Mouse (Mus musculus) heart, postnatal 25 days (tissue): ENCODE measurements at regions not wholly inside any gene's neighbourhood (a gene's known extent, or its start where the extent isn't known, plus 50 kb on each side); places are given as distances from the start of the nearest gene placed in this dataset.

Experiments
- DNase-seq: peaks from one replicate; pipeline ENCODE4 v3.0.0; 2022; ENCODE audit warnings: low spot score
- intact Hi-C: fragments of 180-260 bp; cut with DNase I; formaldehyde crosslinking; loops from one replicate; pipeline ENCODE4 v1.15.1; 2025

GRCm38 (mm10) chr15:95714408-95714807, 58.6 kb upstream of the Dbx2 start:
- DNase-seq, result no peak
- intact Hi-C loops, result no loop called here

DNA sequence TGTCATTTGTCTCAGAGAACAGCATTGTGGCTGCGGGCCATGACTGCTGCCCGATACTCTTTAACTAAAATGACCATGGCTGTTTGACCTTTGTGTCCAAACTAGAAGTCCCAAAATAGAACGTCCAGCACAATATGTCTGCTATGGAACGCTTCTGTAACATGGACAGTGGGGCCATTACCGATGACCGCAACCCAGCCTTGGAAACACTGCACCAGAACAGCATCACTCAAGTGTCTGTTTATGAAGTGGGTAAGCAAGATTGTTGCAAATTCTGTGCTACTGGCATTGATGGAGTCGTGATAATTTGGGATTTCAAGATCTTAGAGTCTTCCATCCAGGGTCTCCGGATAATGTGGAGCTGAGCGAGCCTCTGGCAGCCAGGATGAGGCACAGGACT, 60.2 kb upstream of the Dbx2 start:
- no peak for DNase-seq
- intact Hi-C loops, result no loop called here

DNA sequence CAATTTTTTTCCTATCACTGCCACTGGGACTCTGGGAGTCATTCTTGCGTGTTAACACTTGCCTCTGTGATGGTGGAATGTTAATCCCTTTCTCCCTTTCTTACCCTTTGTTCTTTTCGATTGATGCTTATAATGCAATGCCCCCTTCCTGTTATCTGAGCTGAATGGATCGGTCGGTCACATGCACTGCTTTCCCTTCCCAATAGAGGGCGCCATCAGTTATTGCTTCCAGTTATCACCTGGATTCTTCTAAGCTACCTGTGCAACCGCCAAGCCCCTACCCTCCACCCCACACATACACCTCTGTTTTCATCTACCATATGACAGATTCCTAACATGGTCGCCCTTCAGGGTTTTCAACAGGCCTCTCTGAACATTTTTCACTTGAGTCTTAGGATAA, 66.9 kb upstream of the Ano6 start:
- no peak for DNase-seq
- intact Hi-C loops, result no loop called here

DNA sequence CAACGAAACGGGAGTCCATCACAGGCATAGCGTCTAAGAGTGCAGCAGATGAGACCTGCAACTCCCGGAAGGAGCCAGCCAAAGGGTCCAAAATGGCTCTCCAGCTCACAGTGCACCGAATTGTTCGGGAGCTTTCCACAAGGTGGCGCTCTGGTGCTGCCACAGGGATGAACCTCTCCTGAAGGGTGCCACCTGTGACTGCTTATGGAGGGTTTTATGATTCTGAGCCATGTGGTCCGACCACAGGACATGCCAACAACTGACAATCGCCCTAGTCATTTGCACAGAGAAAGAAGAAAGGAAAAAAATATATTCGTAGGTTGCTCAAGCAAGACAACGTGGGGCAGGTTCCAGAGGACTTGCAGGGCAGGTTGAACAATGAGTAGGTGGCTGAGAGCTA, 64.8 kb upstream of the Ano6 start:
- no peak for DNase-seq
- intact Hi-C loops, result no loop called here

DNA sequence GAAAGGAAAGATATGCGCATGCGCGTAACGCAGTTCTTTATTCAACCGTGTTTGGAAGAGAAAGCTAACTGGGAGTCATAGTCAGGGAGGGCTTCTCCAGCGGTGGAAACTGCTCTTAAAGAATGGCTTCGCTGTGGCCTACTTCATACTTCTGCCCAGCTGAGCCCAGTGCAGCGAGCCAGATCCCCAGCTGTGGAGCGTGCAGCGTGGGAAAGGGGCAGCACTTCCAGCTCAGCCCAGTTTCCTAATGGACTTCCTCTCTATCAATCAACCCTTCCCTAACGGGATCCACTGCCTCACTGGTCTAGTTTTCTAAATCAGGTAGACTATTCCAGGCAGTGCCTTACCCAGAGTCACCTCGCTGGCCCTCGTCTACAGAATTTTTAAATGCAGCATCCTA, 64.1 kb upstream of the Ano6 start:
- peak; percentile 16 for DNase-seq

DNA sequence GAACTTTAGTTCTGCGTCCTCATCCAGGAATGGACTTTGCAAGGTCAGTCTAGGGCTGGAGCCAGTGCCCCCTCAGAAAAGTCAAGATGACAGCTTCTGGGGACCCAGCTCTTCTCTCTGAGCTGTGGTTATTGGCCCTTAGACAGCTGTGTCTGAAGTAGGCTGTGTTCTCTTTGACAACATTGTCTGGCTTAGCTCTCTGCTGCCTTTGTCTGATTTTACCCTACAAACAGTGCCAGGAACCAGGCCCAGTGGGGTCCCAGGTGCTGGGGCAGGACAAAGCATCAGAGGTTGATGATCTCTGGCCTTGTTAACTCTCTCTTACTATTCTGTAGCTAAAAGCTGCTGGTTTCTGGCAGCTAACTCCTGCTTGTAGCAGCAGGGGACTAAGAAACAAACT, 54.9 kb upstream of the Ano6 start:
- DNase-seq, result no peak
- intact Hi-C loops, result no loop called here

More for the DNA sequence above, 64.1 kb upstream of the Ano6 start:
- intact Hi-C loops, result no loop called here
